Mouse (Mus musculus) heart, postnatal 4 days (tissue): Measurements from ENCODE around the gene Rab3il1. TPM values are rescaled to one million over a fixed set of nuclear protein-coding genes. Genes with fewer than 3 reads are reported as not detected.

ENCODE experiments used
- DNase-seq: peaks from one replicate; pipeline ENCODE4 v3.0.0; 2021
- total RNA-seq, 2 experiments: library from RNA; stranded (reverse); gene quantifications; 2 replicates each; pipeline ENCODE4 v1.2.3; 2021

The Rab3il1 gene
- total RNA-seq, result 10 to 100 TPM; 12.2 to 12.5 TPM

GRCm38 (mm10) chr19:10001206-10001969, at the start of gene Rab3il1, which contains the start of gene Best1:
TSS of gene Rab3il1 (plus strand) at chr19:10001669.
TSS of gene Best1 (minus strand) at chr19:10001633.
- DNase-seq, result no peak

GRCm38 (mm10) chr19:9952390-9952789, 49.1 kb upstream of the Rab3il1 start:
- no peak for DNase-seq

- DNase-seq, result no peak
Measured at GRCm38 (mm10) chr19:9952912-9953311, 48.6 kb upstream of the Rab3il1 start.

GRCm38 (mm10) chr19:9954055-9954810, 47.2 kb upstream of the Rab3il1 start:
- DNase-seq, result peak; percentile 78

- DNase-seq, result peak; percentile 29
Measured at GRCm38 (mm10) chr19:9954811-9955202, 46.7 kb upstream of the Rab3il1 start.

- DNase-seq, result no peak
Measured at GRCm38 (mm10) chr19:9955438-9955837, 46.0 kb upstream of the Rab3il1 start.

GRCm38 (mm10) chr19:9956624-9957388, 44.7 kb upstream of the Rab3il1 start:
- no peak for DNase-seq

GRCm38 (mm10) chr19:9957965-9958364, 43.5 kb upstream of the Rab3il1 start:
- no peak for DNase-seq

GRCm38 (mm10) chr19:9960769-9961168, 40.7 kb upstream of the Rab3il1 start:
- DNase-seq, result no peak

- DNase-seq, result no peak
Measured at GRCm38 (mm10) chr19:9964205-9964916, 37.1 kb upstream of the Rab3il1 start.

- no peak for DNase-seq
Measured at GRCm38 (mm10) chr19:9966096-9966867, 35.2 kb upstream of the Rab3il1 start.

GRCm38 (mm10) chr19:9968081-9968787, 33.2 kb upstream of the Rab3il1 start:
- DNase-seq, result no peak

- peak; percentile 52 for DNase-seq
Measured at GRCm38 (mm10) chr19:9974853-9975252, 26.6 kb upstream of the Rab3il1 start.

- no peak for DNase-seq
Measured at GRCm38 (mm10) chr19:9977085-9977484, 24.4 kb upstream of the Rab3il1 start.

GRCm38 (mm10) chr19:9978431-9978951, 23.0 kb upstream of the Rab3il1 start:
- peak; percentile 91 for DNase-seq

- no peak for DNase-seq
Measured at GRCm38 (mm10) chr19:9979156-9979555, 22.3 kb upstream of the Rab3il1 start.

- no peak for DNase-seq
Measured at GRCm38 (mm10) chr19:9980258-9980657, 21.2 kb upstream of the Rab3il1 start, which contains the start of gene Fth1. TSS of gene Fth1 (plus strand) at chr19:9980598.

- DNase-seq, result no peak
Measured at GRCm38 (mm10) chr19:9981621-9982020, 19.8 kb upstream of the Rab3il1 start.

GRCm38 (mm10) chr19:9982151-9982851, 19.2 kb upstream of the Rab3il1 start:
- DNase-seq, result peak; percentile 97
